Mouse (Mus musculus) liver, adult 2 months (tissue): ENCODE results near the gene Igf2r. TPM values are rescaled to one million over a fixed set of nuclear protein-coding genes. Genes with fewer than 3 reads are reported as not detected.

Source experiments
- DNase-seq: peaks from one replicate; pipeline ENCODE4 v3.0.0-alpha.2; 2011; ENCODE audit warnings: low read depth, low spot score; ENCODE audit errors: extremely low read depth
- H3K27ac ChIP-seq: fragments of 200-500 bp; replicated peaks from 2 replicates; pipeline ENCODE4 v1.5.1; 2012; ENCODE audit warnings: low read depth, mild to moderate bottlenecking, control low read depth, inconsistent platforms, low read length; ENCODE audit not compliant: insufficient read depth
- H3K27me3 ChIP-seq: fragments of 200-500 bp; 2 replicates; pipeline ENCODE4 v1.6.1; 2012; ENCODE audit warnings: mild to moderate bottlenecking, moderate library complexity, low read length, inconsistent platforms; ENCODE audit not compliant: control insufficient read depth, insufficient read depth
- H3K36me3 ChIP-seq: fragments of 200-500 bp; 2 replicates; pipeline ENCODE4 v1.6.1; 2012; ENCODE audit warnings: low read length, inconsistent platforms; ENCODE audit not compliant: control insufficient read depth, insufficient read depth
- H3K4me1 ChIP-seq: fragments of 200-500 bp; 2 replicates; pipeline ENCODE4 v1.6.1; 2011; ENCODE audit warnings: low read length; ENCODE audit not compliant: control insufficient read depth, insufficient read depth
- H3K4me3 ChIP-seq: fragments of 200-500 bp; 2 replicates; pipeline ENCODE4 v1.5.1; 2011; ENCODE audit warnings: low read depth, mild to moderate bottlenecking, control low read depth, low read length, moderate library complexity; ENCODE audit not compliant: insufficient read depth
- H3K79me2 ChIP-seq: fragments of 200-500 bp; 2 replicates; pipeline ENCODE4 v1.6.1; 2012; ENCODE audit warnings: inconsistent platforms, mild to moderate bottlenecking, low read length, moderate library complexity; ENCODE audit not compliant: control insufficient read depth, insufficient read depth
- H3K9ac ChIP-seq: fragments of 200-500 bp; 2 replicates; pipeline ENCODE4 v1.6.1; 2012; ENCODE audit warnings: low read depth, mild to moderate bottlenecking, control low read depth, inconsistent platforms, low read length
- CTCF ChIP-seq: fragments of 200-500 bp; IDR thresholded peaks from 2 replicates; pipeline ENCODE4 v1.5.1; 2011; ENCODE audit warnings: low read depth, low read length, control low read depth
- POLR2A ChIP-seq: fragments of 200-500 bp; IDR thresholded peaks from 2 replicates; pipeline ENCODE4 v1.6.1; 2011; ENCODE audit warnings: low read length, control low read depth; ENCODE audit not compliant: insufficient read depth; ENCODE audit errors: extremely low read depth
- WGBS: fragments of 180-500 bp; shearing (Covaris S2); methylation state at CpG from one replicate; pipeline ENCODE4 v1.1.7; 2018; 5-methylcytosine and 5-hydroxymethylcytosine counted together
- polyA plus RNA-seq: library from polyadenylated mRNA; depleted of rRNA; stranded (reverse); fragments of >200 nt; gene quantifications from 2 replicates; pipeline ENCODE4 v1.2.3, GENCODE M21; 2012
- total RNA-seq: library from RNA; depleted of rRNA; stranded (reverse); fragments of >200 nt; gene quantifications from 2 replicates; pipeline ENCODE4 v1.2.3, GENCODE M21; 2014

The Igf2r gene
- total and polyA plus RNA-seq, 2 experiments = 8.0 to 22.3 TPM

GRCm38 (mm10) chr17:12760355-12761146 is 8.9 kb downstream of the Igf2r start:
- no peak overlapping the region for H3K27ac ChIP-seq
- H3K9ac ChIP-seq = no peak overlapping the region
- no peaks in the 10 kb centered on the region; the same call in 1 of the 2 replicates for H3K36me3 ChIP-seq
- H3K4me3 ChIP-seq = no peak overlapping the region
- no peaks in the 10 kb centered on the region for H3K27me3 ChIP-seq
- 84% methylated on average over 10 of the region's 10 CpGs for WGBS
- peaks cover 20% of the 10 kb centered on the region for H3K4me1 ChIP-seq
- peaks cover 15% of the 10 kb centered on the region; the same call in 1 of the 2 replicates for H3K79me2 ChIP-seq
- TF ChIP-seq CTCF (no peak), POLR2A (no peak)
- DNase-seq = no peak

GRCm38 (mm10) chr17:12759646-12760074 is 9.8 kb downstream of the Igf2r start:
- Histone ChIP-seq H3K4me3 (no peak overlapping the region), H3K27me3 (no peaks in the 10 kb centered on the region), H3K4me1 (peaks cover 22% of the 10 kb centered on the region), H3K27ac (no peak overlapping the region; the same call in 1 of the 2 replicates), H3K36me3 (no peaks in the 10 kb centered on the region; the same call in 1 of the 2 replicates), H3K79me2 (peaks cover 21% of the 10 kb centered on the region; the same call in 1 of the 2 replicates), H3K9ac (no peak overlapping the region)
- DNase-seq = peak; percentile 92
- no peak for TF ChIP-seq POLR2A
- TF ChIP-seq CTCF = no peak
- WGBS = 34% methylated on average over 8 of the region's 8 CpGs

- H3K27me3 ChIP-seq = no peaks in the 10 kb centered on the region
- no peak overlapping the region for H3K27ac ChIP-seq
- H3K4me3 ChIP-seq = no peak overlapping the region
- WGBS = 68% methylated on average over 12 of the region's 12 CpGs
- peaks cover 21% of the 10 kb centered on the region; the same call in 1 of the 2 replicates for H3K79me2 ChIP-seq
- no peaks in the 10 kb centered on the region; the same call in 1 of the 2 replicates for H3K36me3 ChIP-seq
- peak; percentile 75 for DNase-seq
- TF ChIP-seq CTCF = no peak
- no peak for TF ChIP-seq POLR2A
- H3K9ac ChIP-seq = no peak overlapping the region
- H3K4me1 ChIP-seq = peaks cover 22% of the 10 kb centered on the region
These were observed 10.6 kb downstream of the Igf2r start for GRCm38 (mm10) chr17:12758701-12759455.

- H3K9ac ChIP-seq = no peak overlapping the region
- peaks cover 21% of the 10 kb centered on the region; the same call in 1 of the 2 replicates for H3K79me2 ChIP-seq
- H3K36me3 ChIP-seq = no peaks in the 10 kb centered on the region; the same call in 1 of the 2 replicates
- no peak for DNase-seq
- WGBS = 61% methylated on average over 5 of the region's 5 CpGs
- no peak overlapping the region for H3K4me3 ChIP-seq
- H3K27ac ChIP-seq = no peak overlapping the region
- TF ChIP-seq CTCF = no peak
- no peak for TF ChIP-seq POLR2A
- H3K4me1 ChIP-seq = peaks cover 22% of the 10 kb centered on the region
- no peaks in the 10 kb centered on the region for H3K27me3 ChIP-seq
These were observed 11.5 kb downstream of the Igf2r start for GRCm38 (mm10) chr17:12757990-12758389.

- H3K79me2 ChIP-seq = peaks cover 21% of the 10 kb centered on the region; the same call in 1 of the 2 replicates
- no peak overlapping the region for H3K4me3 ChIP-seq
- WGBS = 28% methylated on average over 6 of the region's 6 CpGs
- DNase-seq = peak; percentile 63
- no peak overlapping the region for H3K9ac ChIP-seq
- no peak overlapping the region for H3K27ac ChIP-seq
- no peak for TF ChIP-seq POLR2A
- no peak for TF ChIP-seq CTCF
- no peaks in the 10 kb centered on the region; the same call in 1 of the 2 replicates for H3K36me3 ChIP-seq
- H3K27me3 ChIP-seq = no peaks in the 10 kb centered on the region
- H3K4me1 ChIP-seq = peaks cover 22% of the 10 kb centered on the region
These were observed 12.3 kb downstream of the Igf2r start for GRCm38 (mm10) chr17:12757161-12757560.
